Mouse (Mus musculus) spleen, postnatal 10 days (tissue): Measurements from ENCODE around the gene Mgat4b.
"Not testable (repeated sequence)": the region's sequence is repeated elsewhere in the genome, so short reads cannot be mapped to it uniquely, and the experiment has no call there.

ENCODE experiments used
- DNase-seq, 2 experiments: peaks; one replicate each; pipeline ENCODE4 v3.0.0; 2021 to 2022; ENCODE audit warnings: low spot score in 2 of 2

The Mgat4b gene

GRCm38 (mm10) chr11:50210505-50211151 is at the start of gene Mgat4b, which contains the start of gene Sqstm1:
Gene Mgat4b (plus strand): TSS chr11:50210890.
Gene Sqstm1 (minus strand): TSS chr11:50210827.
- peak; percentile 86 to 92 for DNase-seq

DNA sequence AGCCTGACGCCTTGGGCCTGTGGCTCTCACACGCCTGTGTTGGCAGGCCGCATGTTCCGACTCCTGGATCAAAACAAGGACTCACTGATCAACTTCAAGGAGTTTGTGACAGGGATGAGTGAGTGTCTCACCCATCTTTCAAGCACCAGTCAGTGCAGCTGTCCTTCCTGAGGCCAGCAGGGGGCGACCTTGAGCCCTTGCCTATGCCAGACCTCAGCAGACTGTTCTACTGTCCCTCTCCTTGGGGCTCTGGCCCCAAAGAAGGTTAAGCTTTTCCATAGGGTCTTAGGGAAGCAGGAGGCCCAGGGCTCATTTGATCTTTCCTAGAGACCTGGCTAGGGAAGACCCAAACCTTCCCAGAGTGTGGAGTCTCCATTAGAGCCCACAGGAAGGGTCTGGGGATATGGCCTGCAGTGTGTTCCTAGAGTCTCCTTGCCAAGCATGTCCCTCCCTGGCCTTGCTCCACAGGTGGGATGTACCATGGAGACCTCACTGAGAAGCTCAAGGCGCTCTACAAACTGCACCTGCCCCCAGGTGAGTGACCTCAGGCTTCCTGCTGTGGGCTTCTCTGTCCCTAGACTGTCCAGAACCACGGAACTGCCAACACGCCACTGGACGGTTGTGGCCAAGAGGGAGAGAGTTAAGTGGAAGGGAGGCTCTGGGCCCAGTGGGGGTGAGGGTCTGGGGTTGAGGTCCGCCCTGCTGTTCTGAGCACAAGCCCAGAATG is 48.9 kb upstream of the Mgat4b start:
- peak; percentile 64 to 84 for DNase-seq

DNA sequence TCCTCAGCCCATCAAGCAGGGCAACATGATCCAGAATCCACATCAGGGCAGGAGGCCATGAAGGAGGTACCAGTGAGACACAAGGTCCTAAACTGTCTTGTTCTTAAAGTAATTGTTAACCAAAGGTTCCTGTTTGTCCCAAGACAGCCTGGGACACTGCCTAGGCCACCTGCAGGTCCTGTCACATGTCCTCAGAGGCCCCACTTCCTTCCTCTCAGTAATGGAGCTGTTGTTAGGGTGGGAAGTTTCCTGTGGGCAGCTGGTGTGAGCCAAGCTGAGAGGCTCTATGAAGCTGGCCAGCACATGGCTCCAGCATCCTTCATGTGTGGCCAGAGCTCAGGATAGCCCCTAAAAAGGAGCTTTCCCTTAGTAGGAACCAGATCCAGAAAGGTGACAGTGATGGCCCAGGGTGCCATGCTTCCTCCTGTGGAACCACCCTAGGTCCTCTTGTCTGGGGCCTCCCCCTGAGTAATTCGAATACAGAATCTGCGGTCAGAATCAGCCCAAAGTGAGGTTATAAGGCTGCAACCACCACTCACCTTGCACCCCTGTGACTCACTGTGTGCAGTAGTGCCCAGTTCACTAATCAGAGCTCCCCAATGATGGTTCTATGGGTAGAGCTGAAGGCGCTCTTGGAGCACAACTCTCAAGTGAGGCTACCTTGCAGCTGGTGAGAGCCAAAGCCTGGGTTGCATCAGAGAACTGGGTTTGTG is 48.2 kb upstream of the Mgat4b start:
- peak in 1 of 2 experiments; percentile 14 for DNase-seq

DNA sequence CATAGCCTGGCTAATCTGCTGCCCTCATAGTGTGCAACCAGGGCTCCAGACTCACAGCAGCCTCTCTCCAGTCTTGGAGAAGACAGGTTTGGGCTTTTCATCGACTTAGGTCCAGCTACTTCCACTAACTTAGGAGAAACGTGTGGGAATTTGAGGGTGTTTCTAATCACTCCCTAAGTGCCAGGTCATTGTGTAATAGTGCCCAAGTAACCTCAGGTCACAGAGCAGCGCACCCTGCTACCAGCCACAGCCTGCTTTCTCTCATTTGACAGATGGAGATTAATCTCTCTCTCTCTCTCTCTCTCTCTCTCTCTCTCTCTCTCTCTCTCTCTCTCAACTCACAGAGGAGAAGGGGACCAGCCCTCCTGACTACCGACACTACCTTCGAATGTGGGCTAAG is 42.3 kb upstream of the Mgat4b start:
- no peak for DNase-seq

- not testable (repeated sequence) for DNase-seq
These were observed 36.5 kb upstream of the Mgat4b start, which contains the start of gene Mrnip for GRCm38 (mm10) chr11:50174111-50174729. Gene Mrnip (plus strand): TSS chr11:50174444.

GRCm38 (mm10) chr11:50174730-50175187 is 35.9 kb upstream of the Mgat4b start:
- DNase-seq, result peak; percentile 98 to 100

- no peak for DNase-seq
These were observed 34.3 kb upstream of the Mgat4b start for GRCm38 (mm10) chr11:50176351-50176750.

DNA sequence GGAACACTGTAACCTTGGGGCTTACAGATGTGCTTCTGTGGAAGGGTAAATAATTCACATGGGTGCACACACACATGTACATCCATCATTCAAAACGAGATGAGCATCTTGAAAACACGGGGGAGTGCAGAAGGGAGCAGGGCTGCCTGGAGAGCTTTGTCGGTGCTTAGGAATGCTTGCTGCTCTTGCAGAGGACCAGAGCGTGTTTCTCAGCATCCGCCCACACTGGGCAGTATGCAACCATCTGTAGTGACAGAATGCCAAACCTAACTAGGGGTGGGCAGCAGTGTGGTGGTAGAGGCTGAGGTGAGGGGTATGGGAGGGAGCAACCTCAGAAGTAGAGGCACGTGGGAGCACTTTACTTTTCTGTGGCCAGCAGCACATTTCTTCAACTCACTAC is 33.6 kb upstream of the Mgat4b start:
- no peak for DNase-seq

GRCm38 (mm10) chr11:50178532-50179488 is 31.9 kb upstream of the Mgat4b start:
- DNase-seq, result no peak

GRCm38 (mm10) chr11:50180478-50181231 is 30.0 kb upstream of the Mgat4b start:
- DNase-seq, result no peak

- no peak for DNase-seq
These were observed 28.0 kb upstream of the Mgat4b start for GRCm38 (mm10) chr11:50182702-50183101.

GRCm38 (mm10) chr11:50184788-50185187 is 25.9 kb upstream of the Mgat4b start:
- no peak for DNase-seq

GRCm38 (mm10) chr11:50188682-50189081 is 22.0 kb upstream of the Mgat4b start:
- DNase-seq, result no peak

DNA sequence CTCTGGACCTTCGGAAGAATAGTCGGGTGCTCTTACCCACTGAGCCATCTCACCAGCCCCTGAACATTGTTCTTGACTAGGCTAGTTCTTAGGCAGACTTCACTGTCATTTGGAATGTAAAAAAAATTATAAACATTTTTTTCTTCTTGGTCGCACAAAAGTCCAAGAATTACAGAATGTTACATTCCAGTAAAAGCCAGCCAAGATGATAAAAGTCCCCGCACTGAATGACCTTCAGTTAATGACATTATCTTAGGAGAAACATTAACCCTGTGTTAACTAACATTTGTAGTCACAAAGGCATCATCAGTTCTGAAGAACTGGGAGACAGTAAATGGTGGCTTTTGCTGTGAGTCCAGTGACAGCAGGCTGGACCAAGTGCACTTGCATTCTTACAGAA is 20.3 kb upstream of the Mgat4b start:
- DNase-seq, result no peak

- no peak for DNase-seq
These were observed 18.4 kb upstream of the Mgat4b start for GRCm38 (mm10) chr11:50192278-50192677.

- no peak for DNase-seq
These were observed 16.6 kb upstream of the Mgat4b start for GRCm38 (mm10) chr11:50194070-50194469.

GRCm38 (mm10) chr11:50194793-50195192 is 15.9 kb upstream of the Mgat4b start:
- no peak for DNase-seq

DNA sequence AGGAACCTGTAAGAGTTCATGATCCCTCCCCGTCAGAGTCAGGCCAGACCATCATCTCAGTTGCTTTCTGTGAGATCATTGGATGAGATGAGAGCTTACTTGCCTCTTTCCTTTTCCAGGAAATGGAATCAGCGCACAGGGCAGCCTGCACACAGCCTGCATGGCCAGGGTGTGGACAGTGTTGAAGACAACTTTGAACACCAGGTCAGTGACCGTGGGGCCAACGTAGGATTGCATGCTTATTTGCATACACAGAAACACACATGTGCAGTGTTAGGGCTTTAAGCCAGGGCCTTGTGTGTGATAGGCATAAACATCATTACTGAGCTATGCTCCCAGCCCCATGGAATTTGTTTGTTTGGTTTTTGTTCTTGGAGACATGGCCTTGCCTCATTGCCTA is 13.2 kb upstream of the Mgat4b start:
- DNase-seq, result no peak

DNA sequence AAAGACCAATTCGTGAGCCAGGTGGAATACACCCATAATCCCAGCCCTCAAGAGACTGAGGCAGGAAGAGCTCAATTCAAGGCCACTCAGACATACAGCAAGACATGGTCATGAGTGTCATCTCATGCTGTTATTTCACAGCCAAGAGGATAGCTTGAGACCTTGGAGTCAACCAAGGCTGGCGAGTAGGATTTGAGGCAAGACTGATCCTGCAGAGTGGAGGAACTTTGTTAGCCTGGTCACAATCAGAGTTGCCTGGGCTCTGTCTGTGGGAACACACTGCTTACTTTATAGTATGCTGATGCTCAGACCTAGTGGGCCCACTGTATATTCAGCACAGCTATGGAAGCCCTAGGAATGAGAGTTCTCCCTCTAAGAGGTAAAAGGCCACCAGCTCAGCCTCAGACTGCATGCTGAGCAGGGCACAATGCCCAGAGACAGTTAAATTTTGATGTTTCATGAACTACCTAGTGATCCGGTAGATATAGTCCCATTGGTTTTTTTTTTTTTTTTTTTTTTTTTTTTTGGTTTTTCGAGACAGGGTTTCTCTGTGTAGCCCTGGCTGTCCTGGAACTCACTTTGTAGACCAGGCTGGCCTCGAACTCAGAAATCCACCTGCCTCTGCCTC is 12.4 kb upstream of the Mgat4b start:
- DNase-seq, result no peak

GRCm38 (mm10) chr11:50198916-50199315 is 11.8 kb upstream of the Mgat4b start:
- no peak for DNase-seq
